Mouse (Mus musculus): ENCODE results near the gene Tns3. TPM values are rescaled to one million over a fixed set of nuclear protein-coding genes. Genes with fewer than 3 reads are reported as not detected.

The Tns3 gene
- polyA plus RNA-seq, 1 experiment from 2014 or later = 10.5 TPM

DNA sequence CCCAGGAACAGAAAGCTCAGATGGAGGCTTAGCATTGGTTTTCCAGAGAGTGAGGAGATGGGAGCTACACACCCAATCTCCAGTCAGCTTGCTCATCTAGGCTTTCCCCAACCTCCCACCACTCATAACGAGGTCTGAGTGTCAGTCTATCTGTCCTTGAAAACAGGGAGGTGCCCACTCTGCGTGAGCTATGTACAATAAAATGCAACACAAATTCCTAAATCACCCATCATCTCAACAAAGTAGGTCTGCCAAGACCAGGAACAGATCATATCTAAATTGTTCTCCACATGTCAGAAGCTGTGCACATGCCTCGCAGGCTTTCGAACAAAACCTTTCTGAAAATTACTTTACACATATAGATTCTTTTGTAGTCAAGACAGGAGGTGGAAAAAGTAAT, 134.3 kb downstream of the Tns3 start:
- ATAC-seq = no peak
- Histone ChIP-seq H3K9ac (ENCODE audit: low read depth, low read length) (no peak overlapping the region), H3K27ac (ENCODE audit: low read depth, low read length) (no peak overlapping the region), H3K27me3 (replicated peaks; ENCODE audit: control insufficient read depth, insufficient read depth, low read length) (no peaks in the 10 kb centered on the region), H3K4me3 (ENCODE audit: low read depth, low read length) (no peak overlapping the region), H3K36me3 (ENCODE audit: control insufficient read depth, insufficient read depth) (peaks cover 56% of the 10 kb centered on the region), H3K4me1 (replicated peaks; ENCODE audit: control insufficient read depth, insufficient read depth, low read length) (no peaks in the 10 kb centered on the region), H3K9me3 (ENCODE audit: control insufficient read depth) (no peaks in the 10 kb centered on the region), H3K4me2 (replicated peaks; ENCODE audit: low read depth) (no peak overlapping the region)
- 80% methylated on average over 4 of the region's 4 CpGs for WGBS
- no peak for TF ChIP-seq CTCF (IDR thresholded peaks at IDR 0.05; ENCODE audit: low read depth)

DNA sequence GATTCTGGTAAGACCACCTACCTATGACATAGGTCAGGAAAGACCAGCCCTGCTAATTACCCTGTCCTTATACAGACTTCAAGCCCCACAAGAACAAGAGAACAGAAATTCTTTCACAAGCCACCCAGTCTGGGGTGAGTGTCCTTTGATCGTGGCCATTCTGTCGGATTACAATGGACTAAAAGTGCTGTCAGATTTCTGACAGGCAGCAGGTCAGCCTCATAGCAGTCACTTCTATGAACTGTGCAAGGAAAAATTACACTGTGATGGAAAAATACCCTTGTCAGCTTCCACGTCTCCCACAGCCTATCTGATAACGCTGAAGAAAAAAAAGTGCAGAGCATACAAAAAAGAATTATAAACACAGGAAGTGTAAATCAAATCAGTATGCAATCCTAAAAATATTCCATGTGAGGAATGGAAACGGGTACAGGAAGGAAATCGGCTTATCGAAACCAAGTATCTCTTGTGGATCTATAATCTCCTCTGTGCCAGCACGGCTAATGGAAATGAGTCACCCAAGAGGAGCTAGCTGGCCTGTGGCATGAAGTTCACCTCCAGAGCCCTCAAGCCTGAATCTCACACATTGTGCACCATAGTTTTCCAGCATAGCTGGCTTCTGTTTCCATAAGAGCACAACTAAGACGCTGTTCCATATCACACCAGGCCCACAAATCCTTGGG, 138.7 kb downstream of the Tns3 start:
- H3K36me3 ChIP-seq (ENCODE audit: control insufficient read depth, insufficient read depth) = peaks cover 38% of the 10 kb centered on the region
- H3K27ac ChIP-seq (ENCODE audit: low read depth, low read length) = no peak overlapping the region
- 0 out of 2 replicates have a peak, but pooled peaks cover 3% of the 10 kb centered on the region for H3K4me1 ChIP-seq (replicated peaks; ENCODE audit: control insufficient read depth, insufficient read depth, low read length)
- H3K9me3 ChIP-seq (ENCODE audit: control insufficient read depth) = no peaks in the 10 kb centered on the region
- H3K9ac ChIP-seq (ENCODE audit: low read depth, low read length) = no peak overlapping the region
- H3K4me2 ChIP-seq (replicated peaks; ENCODE audit: low read depth) = no peak overlapping the region
- no peak for ATAC-seq
- no peak overlapping the region for H3K4me3 ChIP-seq (ENCODE audit: low read depth, low read length)
- WGBS = 63% methylated on average over 9 of the region's 9 CpGs
- no peaks in the 10 kb centered on the region for H3K27me3 ChIP-seq (replicated peaks; ENCODE audit: control insufficient read depth, insufficient read depth, low read length)
- no peak for TF ChIP-seq CTCF (IDR thresholded peaks at IDR 0.05; ENCODE audit: low read depth)

DNA sequence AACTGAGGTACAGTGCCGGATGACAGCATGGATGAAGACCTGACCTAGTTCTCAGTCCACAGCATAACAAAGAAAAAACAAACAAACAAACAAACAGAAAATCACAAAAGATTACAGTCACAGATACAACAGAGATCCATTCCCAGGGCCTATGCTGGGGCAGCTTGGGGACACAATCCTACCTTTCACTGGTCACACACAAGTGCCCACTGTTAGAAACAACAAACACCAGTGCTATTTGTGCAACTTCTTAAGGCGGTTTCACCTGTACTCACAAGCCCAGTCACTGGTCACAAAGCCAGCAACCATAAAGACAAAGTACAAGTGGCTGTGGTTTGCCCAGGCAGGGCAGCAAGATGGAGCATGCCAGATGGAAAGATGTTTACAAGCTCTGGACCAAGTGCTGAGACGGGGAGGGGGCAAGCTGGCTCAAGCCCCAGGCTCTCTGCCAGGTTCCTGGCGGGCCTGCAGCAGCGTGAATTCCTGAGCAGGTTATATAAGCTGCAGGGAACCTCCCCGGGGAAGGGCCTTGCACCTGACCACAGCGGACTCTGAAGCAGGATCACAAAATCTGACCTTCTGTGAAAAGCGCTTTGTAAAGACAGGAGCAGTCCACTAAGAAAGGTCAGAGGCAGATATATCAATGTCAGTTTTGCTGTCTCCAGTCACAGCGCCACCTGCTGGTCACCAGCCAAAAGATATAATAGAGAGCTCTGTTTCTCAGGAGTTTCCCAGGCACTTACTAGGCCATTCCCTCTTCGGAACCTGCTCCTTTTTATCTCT, 140.8 kb downstream of the Tns3 start:
- no peak overlapping the region for H3K4me3 ChIP-seq (ENCODE audit: low read depth, low read length)
- TF ChIP-seq CTCF (IDR thresholded peaks at IDR 0.05; ENCODE audit: low read depth) = peak; percentile 85
- 0 out of 2 replicates have a peak, but pooled peaks cover 3% of the 10 kb centered on the region for H3K4me1 ChIP-seq (replicated peaks; ENCODE audit: control insufficient read depth, insufficient read depth, low read length)
- peak; percentile 36 for ATAC-seq
- H3K4me2 ChIP-seq (replicated peaks; ENCODE audit: low read depth) = no peak overlapping the region
- H3K9me3 ChIP-seq (ENCODE audit: control insufficient read depth) = no peaks in the 10 kb centered on the region
- peaks cover 40% of the 10 kb centered on the region for H3K36me3 ChIP-seq (ENCODE audit: control insufficient read depth, insufficient read depth)
- no peak overlapping the region for H3K9ac ChIP-seq (ENCODE audit: low read depth, low read length)
- no peaks in the 10 kb centered on the region for H3K27me3 ChIP-seq (replicated peaks; ENCODE audit: control insufficient read depth, insufficient read depth, low read length)
- peak overlapping the region; percentile 55; the same call in 1 of the 2 replicates for H3K27ac ChIP-seq (ENCODE audit: low read depth, low read length)
- WGBS = 37% methylated on average over 10 of the region's 10 CpGs

DNA sequence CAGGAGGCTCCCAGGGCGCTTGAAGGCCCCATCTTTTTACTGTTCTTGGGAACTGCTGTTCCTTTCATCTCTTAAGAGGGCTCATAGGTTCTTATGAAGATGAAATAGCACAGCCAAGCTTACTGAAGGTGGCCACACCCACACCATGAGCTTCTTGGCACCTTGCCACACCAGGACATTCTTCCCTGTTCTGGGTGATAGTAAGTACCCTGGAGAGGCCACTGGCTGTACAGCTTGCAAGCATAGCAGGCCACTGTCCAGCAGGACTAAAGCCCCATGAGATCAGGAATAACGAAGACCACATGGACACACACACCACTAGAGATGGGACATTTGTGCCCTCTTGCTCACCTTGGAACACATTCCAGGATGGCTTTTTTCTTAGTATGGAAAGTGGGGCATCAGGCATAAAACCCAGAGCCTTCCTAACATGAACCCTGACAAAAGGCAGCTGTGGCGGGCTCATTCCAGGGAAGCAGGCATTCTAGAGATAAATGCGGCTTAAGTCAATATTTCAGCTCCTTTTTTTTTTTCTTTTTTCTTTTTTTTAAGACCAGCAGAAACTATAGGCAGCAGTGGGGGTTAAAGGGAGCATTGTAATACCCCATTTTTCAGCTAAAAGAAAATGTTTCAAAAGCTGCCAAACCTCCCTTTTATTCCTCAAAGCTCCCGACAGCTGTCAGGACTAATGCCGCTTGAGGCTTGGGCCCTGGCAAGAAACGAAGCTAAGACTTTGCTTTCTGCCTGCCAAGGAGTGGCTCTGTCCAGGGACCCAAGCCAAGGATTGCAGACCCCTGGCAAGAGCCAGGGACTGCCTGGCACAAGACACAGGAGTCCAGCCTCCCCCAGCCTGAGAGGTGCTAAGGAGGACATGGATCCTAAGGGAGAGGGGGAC, 150.7 kb downstream of the Tns3 start:
- Histone ChIP-seq H3K4me3 (ENCODE audit: low read depth, low read length) (no peak overlapping the region), H3K9ac (ENCODE audit: low read depth, low read length) (no peak overlapping the region), H3K4me1 (replicated peaks; ENCODE audit: control insufficient read depth, insufficient read depth, low read length) (peaks cover 16% of the 10 kb centered on the region), H3K9me3 (ENCODE audit: control insufficient read depth) (no peaks in the 10 kb centered on the region), H3K36me3 (ENCODE audit: control insufficient read depth, insufficient read depth) (peaks cover 30% of the 10 kb centered on the region), H3K27me3 (replicated peaks; ENCODE audit: control insufficient read depth, insufficient read depth, low read length) (no peaks in the 10 kb centered on the region), H3K4me2 (replicated peaks; ENCODE audit: low read depth) (no peak overlapping the region), H3K27ac (ENCODE audit: low read depth, low read length) (peak overlapping the region; percentile 54)
- 46% methylated on average over 7 of the region's 7 CpGs for WGBS
- peak; percentile 29 for ATAC-seq
- 0 out of 2 replicates have a peak, but pooled peaks have one; percentile 12 for TF ChIP-seq CTCF (IDR thresholded peaks at IDR 0.05; ENCODE audit: low read depth)

DNA sequence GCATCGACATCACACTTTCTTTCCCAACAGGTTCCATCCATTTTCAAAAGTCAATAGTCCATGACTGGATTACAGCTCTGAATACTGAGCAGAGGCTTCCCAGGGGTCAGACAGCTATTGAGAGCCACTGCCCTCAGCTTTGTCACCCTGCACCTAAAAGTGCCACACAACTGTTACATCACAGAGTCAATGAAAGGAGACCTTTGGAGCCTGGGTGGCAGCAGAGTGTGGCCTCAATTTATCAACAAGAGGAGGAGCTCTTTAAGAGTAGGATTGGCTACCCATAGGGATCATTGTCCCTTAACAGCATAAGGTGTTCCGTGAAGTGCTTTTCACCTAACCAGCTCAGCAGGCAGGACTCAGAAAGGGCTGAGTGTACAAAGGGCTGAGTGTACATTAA, 154.0 kb downstream of the Tns3 start:
- Histone ChIP-seq H3K4me2 (replicated peaks; ENCODE audit: low read depth) (no peak overlapping the region; the same call in 1 of the 2 replicates), H3K4me3 (ENCODE audit: low read depth, low read length) (no peak overlapping the region), H3K27ac (ENCODE audit: low read depth, low read length) (peak overlapping the region; percentile 51), H3K9me3 (ENCODE audit: control insufficient read depth) (no peaks in the 10 kb centered on the region), H3K4me1 (replicated peaks; ENCODE audit: control insufficient read depth, insufficient read depth, low read length) (peaks cover 16% of the 10 kb centered on the region), H3K27me3 (replicated peaks; ENCODE audit: control insufficient read depth, insufficient read depth, low read length) (no peaks in the 10 kb centered on the region), H3K9ac (ENCODE audit: low read depth, low read length) (no peak overlapping the region), H3K36me3 (ENCODE audit: control insufficient read depth, insufficient read depth) (peaks cover 31% of the 10 kb centered on the region)
- no peak for TF ChIP-seq CTCF (IDR thresholded peaks at IDR 0.05; ENCODE audit: low read depth)
- WGBS = 43% methylated on average over 2 of the region's 2 CpGs
- ATAC-seq = peak; percentile 93

All from intestine, postnatal 0 days (tissue).